Mouse (Mus musculus): Measurements from ENCODE around the gene Cdk2ap2.
A peak's percentile ranks its signal among the peaks of the same experiment; 100 is the strongest.

Gene Cdk2ap2

GRCm38 (mm10) chr19:4094774-4095303 is 2.1 kb upstream of the Cdk2ap2 start:
- no peak for DNase-seq

- no peak for DNase-seq
Measured at GRCm38 (mm10) chr19:4095802-4096201, 1.2 kb upstream of the Cdk2ap2 start.

GRCm38 (mm10) chr19:4097441-4097825 is 451 bp downstream of the Cdk2ap2 start:
- no peak for DNase-seq

GRCm38 (mm10) chr19:4098426-4098825 is 1.4 kb downstream of the Cdk2ap2 start:
- peak; percentile 43 for DNase-seq

- peak; percentile 94 to 96 for DNase-seq
Measured at GRCm38 (mm10) chr19:4099056-4099455, 2.1 kb downstream of the Cdk2ap2 start.

GRCm38 (mm10) chr19:4099837-4100717 is 3.1 kb downstream of the Cdk2ap2 start, which contains the start of gene Pitpnm1:
TSS of gene Pitpnm1 (plus strand) at chr19:4099998.
- peak; percentile 77 to 86 for DNase-seq

GRCm38 (mm10) chr19:4100718-4101261 is 3.8 kb downstream of the Cdk2ap2 start:
- peak; percentile 89 to 92 for DNase-seq

GRCm38 (mm10) chr19:4101466-4101865 is 4.5 kb downstream of the Cdk2ap2 start:
- peak; percentile 49 to 60 for DNase-seq

- peak in 1 of 2 experiments; percentile 28 for DNase-seq
Measured at GRCm38 (mm10) chr19:4102049-4102448, 5.1 kb downstream of the Cdk2ap2 start.

- peak; percentile 77 to 82 for DNase-seq
Measured at GRCm38 (mm10) chr19:4102626-4103025, 5.6 kb downstream of the Cdk2ap2 start.

- DNase-seq, result peak; percentile 41 to 45
Measured at GRCm38 (mm10) chr19:4103294-4103693, 6.3 kb downstream of the Cdk2ap2 start.

- DNase-seq, result peak in 1 of 2 experiments; percentile 19
Measured at GRCm38 (mm10) chr19:4103792-4104191, 6.8 kb downstream of the Cdk2ap2 start.

- peak in 1 of 2 experiments; percentile 40 for DNase-seq
Measured at GRCm38 (mm10) chr19:4104675-4105194, 7.8 kb downstream of the Cdk2ap2 start.

- DNase-seq, result peak in 1 of 2 experiments; percentile 30
Measured at GRCm38 (mm10) chr19:4106654-4107053, 9.7 kb downstream of the Cdk2ap2 start.

GRCm38 (mm10) chr19:4108535-4108934 is 11.6 kb downstream of the Cdk2ap2 start:
- no peak for DNase-seq

GRCm38 (mm10) chr19:4112063-4112960 is 15.3 kb downstream of the Cdk2ap2 start:
- DNase-seq, result peak in 1 of 2 experiments; percentile 31

- peak; percentile 99 for DNase-seq
Measured at GRCm38 (mm10) chr19:4113186-4113805, 16.3 kb downstream of the Cdk2ap2 start.

GRCm38 (mm10) chr19:4113806-4114230 is 16.8 kb downstream of the Cdk2ap2 start:
- peak in 1 of 2 experiments; percentile 38 for DNase-seq

- peak in 1 of 2 experiments; percentile 50 for DNase-seq
Measured at GRCm38 (mm10) chr19:4114551-4114950, 17.6 kb downstream of the Cdk2ap2 start.

GRCm38 (mm10) chr19:4115144-4115543 is 18.2 kb downstream of the Cdk2ap2 start:
- DNase-seq, result no peak

- no peak for DNase-seq
Measured at GRCm38 (mm10) chr19:4115816-4116215, 18.8 kb downstream of the Cdk2ap2 start.

- DNase-seq, result no peak
Measured at GRCm38 (mm10) chr19:4117006-4117405, 20.0 kb downstream of the Cdk2ap2 start.

Measured in cerebellum, postnatal 25 days (tissue).